Mouse (Mus musculus) adrenal gland, postnatal 10 days (tissue): ENCODE measurements around the gene Pgm2. TPM values are rescaled to one million over a fixed set of nuclear protein-coding genes. Genes with fewer than 3 reads are reported as not detected.
A peak's percentile ranks its signal among the peaks of the same experiment; 100 is the strongest.

Experiments
- DNase-seq: peaks from one replicate; pipeline ENCODE4 v3.0.0; 2021; ENCODE audit warnings: mixed read lengths
- total RNA-seq, 2 experiments: library from RNA; stranded (reverse); gene quantifications; 2 replicates each; pipeline ENCODE4 v1.2.3; 2021

Pgm2 gene
- total RNA-seq, 2 experiments from 2014 or later: 19.9 to 20.7 TPM

DNA sequence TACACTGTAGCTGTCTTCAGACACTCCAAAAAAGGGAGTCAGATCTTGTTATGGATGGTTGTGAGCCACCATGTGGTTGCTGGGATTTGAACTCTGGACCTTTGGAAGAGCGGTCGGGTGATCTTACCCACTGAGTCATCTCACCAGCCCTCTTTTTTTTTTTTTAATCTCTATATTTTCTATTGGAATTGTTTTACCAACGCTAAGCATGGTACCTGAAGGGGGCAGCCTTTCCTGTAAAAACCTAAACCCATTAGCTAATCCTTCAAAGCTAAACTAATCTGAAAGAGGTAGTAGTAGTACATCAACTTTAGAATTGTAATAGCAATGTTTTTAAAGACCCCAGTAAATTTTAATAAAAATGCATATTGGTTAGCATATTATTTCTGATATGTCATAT, 17.2 kb upstream of the Pgm2 start:
- peak; percentile 52 for DNase-seq

DNA sequence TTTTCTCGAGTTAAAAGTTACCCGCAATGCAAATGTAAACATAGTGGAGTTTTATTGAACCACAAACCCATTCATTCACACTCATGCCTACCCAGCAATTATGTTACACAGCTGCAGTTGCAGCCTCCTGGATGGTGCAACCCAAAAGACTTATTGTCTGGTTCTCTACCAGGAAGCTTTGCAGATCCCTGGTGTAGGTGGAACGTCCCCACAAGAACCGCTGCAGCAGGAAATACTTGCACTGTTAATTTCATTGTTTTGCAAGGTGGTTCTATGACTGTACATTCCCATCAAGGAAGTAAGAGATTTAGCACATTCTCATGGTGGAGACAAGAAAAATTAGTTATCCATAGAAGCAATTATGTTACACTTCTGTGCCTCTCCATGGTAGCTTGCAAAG, 15.4 kb upstream of the Pgm2 start:
- no peak for DNase-seq

DNA sequence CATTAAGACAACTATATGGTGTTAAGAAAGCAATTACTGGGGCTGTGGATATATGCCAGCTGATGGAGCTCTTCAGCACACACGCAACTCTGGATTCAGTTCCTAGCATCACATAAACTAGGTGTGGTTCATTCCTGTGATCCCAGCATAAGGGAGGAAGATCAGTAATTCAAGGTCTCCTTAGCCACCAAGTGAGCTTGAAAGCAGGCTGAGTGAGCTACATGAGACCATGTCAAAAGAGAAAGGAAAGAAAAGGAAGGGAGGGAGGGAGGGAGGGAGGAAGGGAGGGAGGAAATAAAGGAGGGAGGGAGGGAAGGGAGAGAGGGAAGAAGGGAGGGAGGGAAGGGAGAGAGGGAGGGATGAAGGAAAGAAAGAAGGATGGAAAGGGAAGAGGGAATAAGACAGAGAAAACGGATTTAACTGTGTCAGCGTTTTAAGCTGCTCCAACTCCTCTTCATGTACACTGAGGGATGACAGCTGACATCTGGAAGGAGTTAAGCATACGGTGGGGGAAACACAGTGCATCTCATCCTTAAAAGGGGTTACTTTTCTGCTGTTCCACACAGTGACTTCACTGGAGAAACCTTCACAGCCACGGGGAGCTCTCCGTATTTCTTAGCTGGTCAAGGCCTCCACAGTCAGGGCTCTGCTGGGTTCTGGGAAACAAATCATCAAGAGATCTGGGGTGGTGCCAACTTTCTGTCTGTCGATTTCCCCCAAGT, 13.8 kb upstream of the Pgm2 start:
- DNase-seq: peak; percentile 54

DNA sequence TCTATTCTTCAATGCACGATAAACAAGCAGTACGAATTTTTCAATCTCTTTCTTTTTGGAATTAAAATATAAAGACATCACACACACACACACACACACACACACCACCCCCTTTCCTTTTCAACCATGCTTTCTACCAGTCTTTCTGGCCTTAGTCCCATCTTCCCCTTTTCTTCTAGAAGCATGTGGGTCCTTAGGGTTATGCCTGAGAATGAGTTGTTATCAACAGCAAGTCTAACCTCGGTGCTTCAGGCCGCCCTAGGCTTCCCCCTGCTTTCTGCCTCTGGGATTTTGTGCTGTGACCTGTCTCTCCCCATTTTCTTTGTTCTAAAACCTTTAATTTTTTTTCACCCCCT, 13.3 kb upstream of the Pgm2 start:
- DNase-seq: no peak

DNA sequence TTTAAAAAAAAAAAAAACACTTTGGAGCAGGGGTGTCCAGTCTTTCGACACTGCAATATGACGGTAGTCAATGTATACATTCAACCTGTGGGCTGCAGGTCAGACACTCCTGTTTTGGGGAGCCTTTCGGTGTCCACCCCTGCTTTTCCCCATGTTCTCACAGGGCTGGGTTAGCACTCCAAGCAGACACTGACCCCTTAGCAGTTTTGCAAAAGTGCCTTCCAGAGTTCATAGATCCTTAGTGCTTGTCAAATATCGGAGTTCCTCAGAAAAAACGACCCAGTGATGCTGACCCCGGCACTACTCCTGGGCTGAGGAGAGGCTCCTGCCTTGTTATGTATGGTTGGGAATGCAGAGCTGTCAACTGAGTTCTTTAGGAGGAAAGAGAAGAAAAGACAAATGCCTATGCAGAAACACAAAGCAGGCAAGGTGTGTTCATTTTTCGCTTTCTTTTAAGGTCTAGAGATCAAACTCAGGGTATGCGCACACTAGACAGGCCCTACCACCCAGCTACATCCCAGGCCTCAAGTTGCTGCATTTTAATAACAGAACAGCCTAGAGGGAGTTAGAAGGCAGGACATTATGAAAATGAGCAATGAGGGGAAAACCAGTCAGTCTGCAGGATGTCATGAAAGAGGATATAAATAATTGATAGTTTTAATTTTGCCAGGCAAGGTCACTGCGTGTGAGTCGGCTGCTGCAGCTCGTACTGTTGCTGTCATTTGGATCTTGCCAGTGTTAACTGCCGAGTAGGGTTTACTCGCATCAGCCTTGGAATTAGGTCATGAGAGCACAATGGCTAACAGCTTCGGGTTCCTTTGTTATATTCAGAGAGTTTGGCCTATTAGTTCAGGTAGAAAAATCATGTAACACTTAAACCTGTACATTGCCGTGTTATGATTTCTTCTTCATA, 9.0 kb upstream of the Pgm2 start:
- DNase-seq: no peak

DNA sequence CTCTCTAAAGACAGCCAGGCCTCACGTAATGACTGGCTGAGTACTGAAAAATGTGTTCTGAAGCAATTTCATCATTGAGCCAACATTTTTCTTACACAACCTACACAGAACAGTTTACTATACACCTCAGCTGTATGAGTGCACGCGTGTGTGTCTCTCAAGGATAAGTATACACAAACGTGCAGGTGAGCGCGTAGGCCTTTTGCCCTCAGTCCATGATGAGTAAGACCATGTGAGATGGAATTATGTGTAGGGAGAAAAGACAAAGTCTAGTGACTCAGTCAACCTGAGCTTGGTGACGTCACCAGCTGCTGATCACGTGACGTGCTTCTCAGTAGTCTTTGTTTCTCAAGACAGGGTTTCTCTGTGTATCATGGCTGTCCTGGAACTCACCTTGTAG, 7.3 kb upstream of the Pgm2 start:
- DNase-seq: no peak

DNA sequence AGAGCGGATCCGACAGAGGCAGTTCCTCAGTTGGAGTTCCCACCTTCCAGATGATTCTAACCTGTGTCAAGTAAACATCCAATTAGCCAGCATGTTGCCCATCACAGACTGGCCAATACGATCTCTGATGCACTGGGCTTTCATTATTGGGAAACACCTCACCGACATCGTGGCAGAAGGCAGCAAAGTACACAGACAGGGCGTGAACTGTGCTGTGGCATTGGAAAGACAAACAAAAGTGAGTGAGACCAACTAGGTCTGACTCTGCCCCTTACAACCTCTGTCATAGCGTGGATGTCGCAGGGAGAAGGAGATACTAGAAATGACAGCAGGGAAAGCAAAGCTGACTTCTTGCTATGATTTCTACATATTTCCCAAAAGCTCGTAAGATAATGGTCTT, 4.0 kb upstream of the Pgm2 start:
- no peak for DNase-seq

DNA sequence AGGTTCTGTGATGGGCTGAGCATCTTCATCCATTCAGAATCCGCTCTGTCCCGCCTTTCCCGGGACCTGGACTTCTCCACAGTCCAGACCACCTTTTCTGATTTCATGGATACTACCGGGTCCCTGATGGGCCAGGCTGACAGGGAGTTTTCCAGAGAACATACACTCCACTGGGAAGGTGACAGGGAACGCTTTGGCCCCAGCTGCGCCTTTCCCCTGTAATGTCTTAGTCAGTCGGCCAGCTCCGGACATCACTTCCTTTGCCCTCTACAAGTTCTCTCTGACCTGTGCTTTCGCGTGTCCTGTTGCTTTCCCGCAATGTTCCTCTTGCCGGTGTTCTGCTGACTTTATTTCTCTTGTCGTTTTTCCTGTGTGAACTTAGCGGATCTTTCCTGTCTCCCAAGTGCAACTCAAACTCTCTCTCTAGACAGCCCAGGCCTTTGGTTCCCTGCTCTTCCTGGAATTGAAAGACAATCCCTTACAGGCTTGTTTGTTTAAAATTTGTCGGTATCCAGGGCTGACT, 660 bp downstream of the Pgm2 start:
- peak; percentile 50 for DNase-seq

DNA sequence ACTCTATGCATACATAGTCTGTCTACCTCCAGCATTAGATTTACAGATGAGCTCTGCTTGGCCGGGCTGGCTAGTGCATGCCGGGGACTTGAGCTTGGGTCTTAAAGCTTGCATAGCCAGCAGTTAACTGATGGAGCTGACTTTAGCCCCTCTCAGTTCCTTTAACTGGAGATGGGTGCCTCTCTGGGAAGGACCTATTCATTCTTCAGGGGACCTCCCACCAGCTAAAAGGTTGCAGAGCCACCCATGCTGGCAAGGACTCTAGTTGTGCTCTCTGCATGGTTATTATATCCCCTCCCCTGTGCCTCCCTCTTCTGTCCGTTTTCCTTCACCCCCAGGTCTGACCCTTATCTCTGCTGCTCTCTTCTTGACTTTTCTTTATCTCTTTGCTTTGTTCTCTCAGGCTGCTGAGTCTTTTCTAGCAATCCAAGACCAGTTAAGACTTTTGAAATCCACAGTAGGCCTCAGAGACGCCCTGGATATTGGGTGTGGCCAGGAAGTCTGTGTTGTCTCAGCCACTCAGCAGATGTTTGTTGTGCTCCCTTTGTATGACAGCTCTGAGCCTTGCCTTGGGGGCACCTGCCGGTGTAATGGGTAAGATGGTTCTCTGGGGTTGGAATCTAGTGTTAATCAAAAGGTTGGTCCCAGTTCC, 2.7 kb downstream of the Pgm2 start:
- DNase-seq: no peak

DNA sequence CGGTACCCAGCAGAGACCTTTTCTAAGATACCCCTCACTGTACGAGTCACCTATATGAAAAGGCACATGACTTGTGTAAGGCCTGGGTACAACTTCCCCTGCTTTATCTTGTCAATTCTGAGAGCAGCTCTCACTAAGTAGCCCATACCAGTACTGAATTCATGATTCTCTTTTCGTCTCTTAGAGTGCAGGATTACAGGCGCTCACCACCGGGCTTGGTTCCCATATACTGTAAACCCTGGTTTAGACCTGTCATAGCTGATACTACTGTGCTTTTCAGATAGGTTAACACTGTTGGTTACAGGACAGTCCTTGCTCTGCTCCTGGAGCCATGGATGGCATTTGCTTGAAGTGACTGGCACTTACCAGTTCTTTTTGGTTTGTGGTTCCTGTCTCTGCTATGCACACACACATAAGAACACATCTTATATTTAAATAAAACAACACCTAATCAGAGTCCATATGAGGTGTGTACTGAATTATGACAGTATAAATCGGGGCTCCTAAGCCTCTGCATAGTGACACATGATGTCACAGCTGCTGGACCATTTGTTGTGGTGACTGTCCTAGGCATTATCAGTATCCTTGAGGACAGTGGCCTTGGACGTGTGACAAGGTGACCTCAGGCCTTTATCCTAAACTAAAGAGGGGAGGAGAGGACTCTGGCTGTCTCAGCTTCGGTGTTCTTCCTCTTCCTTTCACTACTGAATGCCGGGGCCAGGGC, 9.4 kb downstream of the Pgm2 start:
- DNase-seq: peak; percentile 50

DNA sequence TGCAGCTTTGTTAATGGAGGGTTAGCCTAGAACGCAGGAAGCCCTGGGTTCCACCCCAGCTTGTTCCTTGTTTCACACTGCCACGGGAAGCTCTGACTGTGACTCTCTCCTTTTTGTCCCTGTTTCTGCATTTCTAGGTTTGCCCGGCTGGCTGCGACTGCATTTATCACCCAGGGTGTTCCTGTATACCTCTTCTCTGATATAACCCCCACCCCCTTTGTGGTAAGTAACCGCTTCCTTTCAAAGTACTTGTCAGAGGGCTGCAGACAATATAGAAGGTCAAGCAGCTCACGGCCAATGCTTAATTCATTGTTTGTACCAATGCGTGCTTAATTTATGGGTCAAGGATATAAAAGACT, 9.9 kb downstream of the Pgm2 start:
- DNase-seq: no peak

DNA sequence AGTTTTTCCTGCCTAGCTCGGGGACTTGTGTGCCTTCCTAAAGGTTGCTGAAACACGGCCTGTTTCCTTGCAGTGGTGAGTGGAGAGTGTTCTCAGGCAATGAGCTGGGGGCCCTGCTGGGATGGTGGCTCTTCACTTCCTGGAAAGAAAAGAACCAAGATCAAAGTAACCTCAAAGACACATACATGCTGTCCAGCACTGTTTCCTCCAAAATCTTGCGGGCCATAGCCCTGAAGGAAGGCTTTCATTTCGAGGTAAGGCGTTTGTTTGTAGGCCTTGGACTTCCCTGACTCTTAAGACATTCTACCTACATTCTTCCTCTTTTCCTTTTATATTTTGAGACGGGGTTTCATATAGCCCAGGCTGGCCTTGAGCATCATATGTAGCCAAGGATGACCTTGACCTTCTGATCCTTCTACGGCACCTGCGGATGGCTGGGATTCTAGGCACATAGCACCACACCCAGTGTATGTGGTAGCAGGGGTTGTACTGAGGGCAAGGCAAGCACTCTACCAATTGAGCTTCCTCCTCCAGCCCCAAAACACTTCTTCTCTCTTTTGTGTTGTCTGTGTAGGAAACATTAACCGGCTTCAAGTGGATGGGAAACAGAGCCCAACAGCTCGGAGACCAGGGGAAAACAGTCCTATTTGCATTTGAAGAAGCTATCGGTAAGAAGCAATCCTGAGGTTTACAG, 15.0 kb downstream of the Pgm2 start:
- no peak for DNase-seq

DNA sequence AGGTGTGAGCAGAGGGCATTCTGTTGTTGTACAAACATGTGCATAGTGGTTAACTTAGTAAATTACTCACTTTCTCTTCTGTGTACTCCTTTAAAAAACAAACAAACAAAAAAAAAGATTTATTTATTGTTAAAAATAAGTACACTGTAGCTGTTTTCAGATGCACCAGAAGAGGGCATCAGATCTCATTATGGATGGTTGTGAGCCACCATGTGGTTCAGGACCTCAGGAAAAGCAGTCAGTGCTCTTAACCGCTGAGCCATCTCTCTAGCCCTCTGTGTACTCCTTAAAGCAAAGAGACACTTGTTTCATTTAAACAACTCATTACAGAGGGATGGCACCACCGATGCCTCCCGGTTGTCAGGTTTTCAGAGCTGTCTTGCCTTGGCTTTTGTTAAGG, 16.5 kb downstream of the Pgm2 start:
- DNase-seq: no peak

DNA sequence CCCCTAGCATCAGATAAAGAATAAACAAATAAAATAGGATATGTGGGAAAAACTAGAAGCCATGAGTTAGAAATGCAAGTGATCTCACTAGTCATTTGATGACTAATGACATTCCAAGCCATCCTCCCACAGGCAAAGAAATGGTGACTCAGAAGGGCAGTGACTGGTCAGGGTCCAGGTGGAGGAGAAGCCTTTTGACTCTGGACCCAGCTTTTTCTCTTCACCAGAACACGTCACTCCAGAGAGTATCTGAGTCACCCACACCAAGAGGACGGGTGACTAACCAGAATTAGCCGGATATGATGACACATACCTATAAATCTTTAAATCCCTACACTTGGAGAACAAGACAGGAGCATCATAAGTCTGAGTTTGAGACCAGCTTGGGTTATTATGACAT, 19.6 kb downstream of the Pgm2 start:
- peak; percentile 49 for DNase-seq

DNA sequence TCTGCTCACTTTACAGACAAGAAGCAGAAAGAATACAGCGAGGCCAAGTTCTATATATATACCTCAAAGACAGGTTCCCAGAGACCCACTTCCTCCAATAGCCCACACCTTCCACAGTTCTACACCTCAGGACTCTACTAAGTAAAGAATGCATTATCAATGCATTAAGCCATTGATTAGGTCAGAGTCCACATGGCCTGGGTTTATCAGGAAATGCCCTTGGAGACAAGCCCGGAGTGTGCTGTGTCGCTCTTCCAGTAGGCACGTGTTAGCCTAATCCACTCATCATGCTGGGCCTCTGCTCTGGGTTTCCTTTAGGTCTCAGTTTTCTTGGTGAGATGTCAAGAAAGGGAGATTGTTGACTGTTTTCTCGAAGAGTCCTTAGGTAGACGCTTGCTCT, 21.5 kb downstream of the Pgm2 start:
- DNase-seq: no peak

DNA sequence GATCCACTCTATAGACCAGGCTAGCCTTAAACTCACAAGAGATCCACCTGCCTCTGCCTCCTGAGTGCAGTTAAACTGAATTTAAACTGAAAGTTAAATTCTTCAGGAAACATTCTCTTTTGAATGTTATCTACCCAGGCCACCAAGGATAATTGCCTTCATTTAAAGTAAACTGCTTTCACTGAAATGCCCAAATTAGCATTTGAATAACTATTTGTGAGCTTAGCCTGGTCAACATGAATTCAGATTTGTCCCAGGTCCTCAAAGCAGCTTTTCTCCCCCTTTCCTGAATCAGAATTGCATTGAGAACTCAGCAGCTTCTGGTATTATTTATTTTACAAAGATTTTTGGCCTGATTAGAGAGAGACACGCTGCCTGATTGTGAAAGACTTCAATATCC, 24.4 kb downstream of the Pgm2 start:
- DNase-seq: no peak

DNA sequence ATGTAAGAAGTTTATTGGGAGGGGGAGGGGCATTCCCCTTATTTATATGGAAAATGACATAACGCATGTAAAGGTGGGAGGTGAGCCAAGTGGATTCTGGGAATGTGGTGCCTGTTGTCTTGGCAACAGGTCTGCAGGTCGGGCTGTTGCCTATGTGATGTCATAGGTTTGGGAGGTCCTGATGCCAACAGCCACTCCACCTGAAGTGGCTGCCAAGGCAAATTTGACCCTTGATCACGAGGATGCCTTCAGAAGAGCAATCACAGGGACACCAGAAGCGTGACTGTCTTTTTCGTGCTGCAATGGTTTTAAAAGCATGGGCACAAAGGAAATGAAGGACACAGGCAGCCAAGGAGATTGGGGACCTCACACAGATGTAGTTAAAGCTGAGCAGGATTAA, 33.0 kb downstream of the Pgm2 start:
- no peak for DNase-seq

DNA sequence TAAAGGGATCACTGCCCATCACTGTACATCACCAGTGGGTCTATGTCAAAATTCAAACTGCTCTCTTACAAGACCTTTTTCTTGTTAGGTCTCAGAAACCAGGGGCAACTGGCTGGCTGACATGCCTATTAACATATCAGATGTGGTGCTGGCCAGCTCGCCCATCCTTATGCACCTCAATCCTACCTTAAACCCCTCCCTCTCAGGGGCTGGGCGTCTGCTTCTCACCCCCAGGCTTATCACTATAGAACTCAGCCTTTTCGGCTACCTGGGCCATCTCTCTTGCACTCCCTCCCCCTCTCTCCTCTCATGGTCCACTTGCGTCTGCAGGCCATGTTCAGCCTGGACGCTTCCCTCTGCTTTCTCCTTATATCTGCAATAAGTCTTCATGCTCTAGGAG, 38.8 kb downstream of the Pgm2 start:
- no peak for DNase-seq

DNA sequence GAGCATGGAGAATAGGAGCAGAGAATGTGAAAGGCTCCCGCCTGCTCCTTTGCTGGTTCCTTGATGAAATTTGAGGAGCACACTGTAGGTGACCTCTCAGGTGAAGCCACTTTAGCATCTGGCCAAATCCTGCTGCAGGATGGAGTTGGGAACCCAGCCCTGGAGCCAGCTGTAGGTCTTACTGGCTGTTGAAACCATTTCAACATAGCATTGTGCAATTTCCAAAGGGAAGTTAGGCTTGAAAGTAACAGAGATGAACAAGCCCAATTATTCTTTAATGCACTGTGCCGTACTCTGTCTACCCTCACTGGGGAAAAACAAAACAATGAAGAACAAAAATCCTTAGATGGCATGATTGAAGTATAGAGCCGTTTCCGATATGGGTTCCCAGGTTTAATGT, 41.2 kb downstream of the Pgm2 start:
- DNase-seq: no peak

DNA sequence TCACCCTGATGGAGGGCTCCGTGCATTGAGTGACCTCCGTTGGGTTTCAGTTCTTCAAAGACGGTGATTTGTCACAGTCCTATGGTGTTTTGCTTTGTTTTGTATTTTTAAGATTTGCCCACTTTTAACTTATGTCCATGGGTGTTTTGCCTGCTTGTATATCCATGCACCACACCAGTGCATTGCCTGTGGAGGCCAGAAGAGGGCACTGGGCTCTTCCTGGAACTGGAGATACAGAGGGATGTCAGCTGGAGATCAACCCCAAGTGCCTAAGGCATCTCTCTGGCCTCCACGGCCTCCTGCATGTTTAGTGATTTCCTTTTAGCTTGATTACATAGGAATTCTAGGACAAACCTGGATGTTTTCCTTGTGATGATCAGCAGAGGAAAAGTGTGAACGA, 43.6 kb downstream of the Pgm2 start:
- DNase-seq: peak; percentile 12

DNA sequence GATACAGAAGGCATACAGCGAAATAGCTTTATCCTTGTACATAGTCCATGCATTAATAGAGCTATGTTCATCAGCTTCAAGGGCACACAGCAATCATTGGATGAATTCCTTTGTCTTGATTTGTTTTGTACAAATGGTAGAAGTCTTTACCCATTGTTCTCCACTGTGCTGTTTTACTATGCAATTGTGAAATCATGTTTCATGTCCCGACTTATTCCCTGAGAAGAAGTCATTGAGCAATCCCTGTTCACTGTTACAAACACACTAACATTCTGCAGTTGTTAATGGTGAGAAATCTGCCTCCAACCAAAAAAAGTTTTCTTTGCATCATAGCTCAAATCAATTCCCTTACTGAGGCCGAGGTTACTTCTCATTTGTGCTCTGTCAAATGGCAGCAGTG, 47.5 kb downstream of the Pgm2 start:
- DNase-seq: no peak

DNA sequence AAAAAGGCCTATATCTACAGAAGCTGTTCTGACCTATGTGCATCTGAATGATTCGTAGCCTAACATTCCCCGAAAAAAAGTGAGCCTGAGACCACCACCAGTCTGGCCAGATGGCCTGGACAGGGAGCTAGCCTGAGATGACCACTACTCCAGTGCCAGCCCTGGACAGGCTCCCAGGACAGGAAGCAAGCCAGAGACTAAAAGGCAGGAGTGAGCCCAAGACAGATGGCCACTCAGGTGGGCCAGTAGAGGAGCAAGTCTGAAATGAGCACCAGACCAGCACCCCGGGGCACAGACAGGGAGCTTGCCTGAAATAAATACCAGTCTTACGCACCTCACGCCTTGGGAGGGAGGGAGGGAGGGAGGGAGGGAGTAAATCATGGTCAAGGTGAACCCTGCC, 51.6 kb downstream of the Pgm2 start:
- no peak for DNase-seq
